Mouse (Mus musculus) megakaryocyte, embryonic 14.5 days (primary cell): Measurements from ENCODE around the gene Wdr90.

ENCODE experiments used
- FLI1 ChIP-seq: IDR thresholded peaks from 2 replicates; pipeline ENCODE4 v1.6.1; 2012; ENCODE audit warnings: low read length, inconsistent platforms, mixed read lengths
- GATA1 ChIP-seq: IDR thresholded peaks from 3 replicates; pipeline ENCODE4 v1.6.1; 2012; ENCODE audit warnings: mixed read lengths, low read length, inconsistent platforms, borderline replicate concordance

GRCm38 (mm10) chr17:25842509-25842908 is 18.8 kb downstream of the Wdr90 start:
- TF ChIP-seq GATA1 (no peak), FLI1 (no peak)
